Mouse (Mus musculus): ENCODE results near the gene Nav2. TPM values are rescaled to one million over a fixed set of nuclear protein-coding genes. Genes with fewer than 3 reads are reported as not detected.

The Nav2 gene
- total and polyA plus RNA-seq, 3 experiments = under 0.01 TPM; not detected in 2

DNA sequence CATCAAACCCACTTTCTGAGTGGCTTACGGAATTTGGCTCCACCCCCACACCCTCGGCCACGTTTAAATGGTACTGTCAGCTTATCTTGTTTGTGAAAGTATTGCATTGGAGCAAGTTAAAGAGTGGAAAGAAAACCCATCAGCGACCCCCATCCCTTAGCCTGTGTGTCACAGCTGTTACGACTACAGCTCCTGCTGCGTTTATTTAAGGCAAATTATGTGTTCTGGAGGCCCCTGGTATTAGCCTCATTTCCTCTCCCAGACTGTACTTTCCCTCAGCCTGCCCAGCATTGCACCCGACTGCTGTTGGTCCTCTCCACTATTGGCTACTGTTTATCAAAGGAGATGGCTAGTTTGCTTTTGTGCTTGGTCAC is 569.4 kb downstream of the Nav2 start:
- in situ Hi-C loops (cut with MboI; ENCODE audit: low pct_ligation_motif_present, low pct_unique_long_range_greater_than_20kb, low sequenced_read_pairs) = loop anchor here (10.0 kb wide), 2 partner anchors 127 to 277 kb away; partner anchors contain the start of gene Htatip2
- Histone ChIP-seq H3K9ac (ENCODE audit: insufficient read depth, low read depth) (no peak overlapping the region), H3K36me3 (replicated peaks in 1 of 2; ENCODE audit: control insufficient read depth in 1 of 2, insufficient read depth in 1 of 2, low read length in 1 of 2) (no peaks in the 10 kb centered on the region), H3K4me3 (replicated peaks in 1 of 3; ENCODE audit: low read depth in 2 of 3, low read length in 2 of 3, poor library complexity in 1 of 3) (no peak overlapping the region), H3K4me2 (ENCODE audit: insufficient read depth, low read depth, poor library complexity, severe bottlenecking) (no peak overlapping the region), H3K27ac (ENCODE audit: insufficient read depth, low read depth) (no peak overlapping the region), H3K27me3 (replicated peaks) (no peaks in the 10 kb centered on the region), H3K9me3 (replicated peaks; ENCODE audit: low read length) (no peaks in the 10 kb centered on the region), H3K79me2 (replicated peaks; ENCODE audit: control insufficient read depth, extremely low read depth, insufficient read depth, poor library complexity, severe bottlenecking) (no peaks in the 10 kb centered on the region), H3K4me1 (ENCODE audit: control insufficient read depth in 1 of 2, insufficient read depth in 2 of 2) (peaks cover 0 to 9% of the 10 kb centered on the region in 2 experiments; a peak in 2 of 4 replicates)
- no peak for DNase-seq (ENCODE audit: extremely low read depth)
- dilution Hi-C loops (cut with MboI; ENCODE audit: extremely low pct_ligation_motif_present, extremely low pct_unique_long_range_greater_than_20kb, low sequenced_read_pairs) = no loop called here
- TF ChIP-seq MAFK (IDR thresholded peaks at IDR 0.05; ENCODE audit: insufficient replicate concordance, low read length) = no peak
- TF ChIP-seq CHD1 (IDR thresholded peaks at IDR 0.05; ENCODE audit: low read depth, low read length) = no peak
- no peak for TF ChIP-seq ZMIZ1 (IDR thresholded peaks at IDR 0.05; ENCODE audit: low read depth, low read length)
- TF ChIP-seq USF1 (IDR thresholded peaks at IDR 0.05; ENCODE audit: low read depth, low read length) = no peak
- TF ChIP-seq ZKSCAN1 (IDR thresholded peaks at IDR 0.05; ENCODE audit: borderline replicate concordance, low read depth, low read length) = no peak
- TF ChIP-seq ZC3H11A (IDR thresholded peaks at IDR 0.05; ENCODE audit: low read depth, low read length) = no peak
- TF ChIP-seq MXI1 (IDR thresholded peaks at IDR 0.05; ENCODE audit: low read depth, low read length) = no peak
- TF ChIP-seq TBP (conservative IDR thresholded peaks at IDR 0.05; ENCODE audit: low read depth, low read length) = no peak
- TF ChIP-seq BHLHE40 (IDR thresholded peaks at IDR 0.05; ENCODE audit: low read depth, low read length) = no peak
- no peak for TF ChIP-seq TCF12 (IDR thresholded peaks at IDR 0.05; ENCODE audit: low read depth, low read length)
- no peak for TF ChIP-seq POLR2AphosphoS2 (IDR thresholded peaks at IDR 0.05; ENCODE audit: low read depth, low read length)
- TF ChIP-seq PAX5 (IDR thresholded peaks at IDR 0.05; ENCODE audit: low read length) = no peak

DNA sequence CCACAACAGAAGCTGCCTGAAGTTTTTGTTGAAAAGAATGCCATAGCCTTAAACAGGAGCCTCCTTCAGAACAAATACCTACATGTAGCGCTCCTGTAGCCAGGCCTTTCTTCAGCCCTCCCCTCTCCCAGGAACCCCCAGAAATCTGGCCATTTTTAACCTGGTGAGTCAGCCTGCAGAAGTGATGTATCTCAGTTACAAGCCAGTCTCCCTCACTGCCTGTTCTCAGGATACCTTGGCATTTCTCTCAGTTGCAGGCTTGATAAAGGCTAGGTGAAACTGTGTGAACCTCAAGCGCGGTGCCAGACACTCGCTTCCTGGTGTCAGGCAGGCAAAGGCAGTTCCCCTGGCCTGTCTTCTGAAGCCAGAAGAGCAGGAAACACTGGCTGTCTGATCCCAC is 570.4 kb downstream of the Nav2 start:
- H3K4me3 ChIP-seq (replicated peaks in 1 of 3; ENCODE audit: low read depth in 2 of 3, low read length in 2 of 3, poor library complexity in 1 of 3) = no peak overlapping the region
- no peaks in the 10 kb centered on the region for H3K79me2 ChIP-seq (replicated peaks; ENCODE audit: control insufficient read depth, extremely low read depth, insufficient read depth, poor library complexity, severe bottlenecking)
- dilution Hi-C loops (cut with MboI; ENCODE audit: extremely low pct_ligation_motif_present, extremely low pct_unique_long_range_greater_than_20kb, low sequenced_read_pairs) (no loop called here), in situ Hi-C loops (cut with MboI; ENCODE audit: low pct_ligation_motif_present, low pct_unique_long_range_greater_than_20kb, low sequenced_read_pairs) (loop anchor here (10.0 kb wide), 2 partner anchors 126 to 276 kb away; partner anchors contain the start of gene Htatip2)
- H3K27ac ChIP-seq (ENCODE audit: insufficient read depth, low read depth) = no peak overlapping the region
- H3K9me3 ChIP-seq (replicated peaks; ENCODE audit: low read length) = no peaks in the 10 kb centered on the region
- H3K9ac ChIP-seq (ENCODE audit: insufficient read depth, low read depth) = no peak overlapping the region
- no peak for DNase-seq (ENCODE audit: extremely low read depth)
- H3K4me2 ChIP-seq (ENCODE audit: insufficient read depth, low read depth, poor library complexity, severe bottlenecking) = no peak overlapping the region
- H3K27me3 ChIP-seq (replicated peaks) = no peaks in the 10 kb centered on the region
- TF ChIP-seq IRF4 (IDR thresholded peaks at IDR 0.05; ENCODE audit: low read depth, low read length) (no peak), ZC3H11A (IDR thresholded peaks at IDR 0.05; ENCODE audit: low read depth, low read length) (no peak)
- H3K36me3 ChIP-seq (replicated peaks in 1 of 2; ENCODE audit: control insufficient read depth in 1 of 2, insufficient read depth in 1 of 2, low read length in 1 of 2) = no peaks in the 10 kb centered on the region
- peaks cover 0 to 9% of the 10 kb centered on the region in 2 experiments; a peak in 2 of 4 replicates for H3K4me1 ChIP-seq (ENCODE audit: control insufficient read depth in 1 of 2, insufficient read depth in 2 of 2)

DNA sequence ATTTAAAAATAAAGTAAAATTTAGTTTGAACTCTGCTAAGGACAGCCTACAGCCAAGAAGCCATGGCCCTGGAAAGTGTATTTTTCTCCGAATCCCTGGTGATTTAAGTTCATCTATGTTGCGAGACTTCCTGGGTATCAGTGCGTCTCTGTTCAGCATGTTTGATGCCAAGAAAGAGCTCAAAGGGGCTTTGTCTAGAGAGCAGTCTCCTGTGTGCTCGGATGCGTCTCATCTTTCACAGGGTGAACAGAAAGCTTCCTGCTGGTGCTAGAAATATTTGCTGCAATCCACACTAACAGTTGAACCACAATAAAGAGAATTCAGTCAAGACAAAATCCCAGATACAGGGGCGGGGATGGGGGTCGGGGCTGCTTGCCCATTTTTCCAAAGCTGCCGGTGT is 572.4 kb downstream of the Nav2 start:
- in situ Hi-C loops (cut with MboI; ENCODE audit: low pct_ligation_motif_present, low pct_unique_long_range_greater_than_20kb, low sequenced_read_pairs) (no loop called here), dilution Hi-C loops (cut with MboI; ENCODE audit: extremely low pct_ligation_motif_present, extremely low pct_unique_long_range_greater_than_20kb, low sequenced_read_pairs) (no loop called here)
- Histone ChIP-seq H3K9me3 (replicated peaks; ENCODE audit: low read length) (no peaks in the 10 kb centered on the region), H3K27me3 (replicated peaks) (peaks cover 6% of the 10 kb centered on the region), H3K4me2 (ENCODE audit: insufficient read depth, low read depth, poor library complexity, severe bottlenecking) (no peak overlapping the region), H3K36me3 (replicated peaks in 1 of 2; ENCODE audit: control insufficient read depth in 1 of 2, insufficient read depth in 1 of 2, low read length in 1 of 2) (no peaks in the 10 kb centered on the region), H3K9ac (ENCODE audit: insufficient read depth, low read depth) (no peak overlapping the region), H3K27ac (ENCODE audit: insufficient read depth, low read depth) (no peak overlapping the region), H3K4me3 (replicated peaks in 1 of 3; ENCODE audit: low read depth in 2 of 3, low read length in 2 of 3, poor library complexity in 1 of 3) (no peak overlapping the region), H3K4me1 (ENCODE audit: control insufficient read depth in 1 of 2, insufficient read depth in 2 of 2) (peaks cover 0 to 9% of the 10 kb centered on the region in 2 experiments; a peak in 2 of 4 replicates), H3K79me2 (replicated peaks; ENCODE audit: control insufficient read depth, extremely low read depth, insufficient read depth, poor library complexity, severe bottlenecking) (no peaks in the 10 kb centered on the region)
- TF ChIP-seq SIN3A (IDR thresholded peaks at IDR 0.05; ENCODE audit: low read length) (no peak), RAD21 (IDR thresholded peaks at IDR 0.05; ENCODE audit: low read depth, low read length) (no peak), MYC (IDR thresholded peaks at IDR 0.05; ENCODE audit: low read depth, low read length) (no peak), ZMIZ1 (IDR thresholded peaks at IDR 0.05; ENCODE audit: low read depth, low read length) (no peak), TCF12 (IDR thresholded peaks at IDR 0.05; ENCODE audit: low read depth, low read length) (no peak), ETS1 (conservative IDR thresholded peaks at IDR 0.05; ENCODE audit: low read depth, low read length) (no peak), MAZ (IDR thresholded peaks at IDR 0.05; ENCODE audit: low read depth, low read length) (no peak), CTCF (conservative IDR thresholded peaks at IDR 0.05 in 1 of 2, IDR thresholded peaks at IDR 0.05 in 1 of 2; ENCODE audit: low read depth in 2 of 2, low read length in 2 of 2) (no peak), JUND (conservative IDR thresholded peaks at IDR 0.05; ENCODE audit: low read depth, low read length) (no peak), SMC3 (IDR thresholded peaks at IDR 0.05; ENCODE audit: low read depth, low read length) (no peak), EP300 (IDR thresholded peaks at IDR 0.05; ENCODE audit: low read length) (no peak), ELF1 (IDR thresholded peaks at IDR 0.05; ENCODE audit: low read depth, low read length) (no peak), MAFK (IDR thresholded peaks at IDR 0.05; ENCODE audit: insufficient replicate concordance, low read length) (no peak), MEF2A (IDR thresholded peaks at IDR 0.05; ENCODE audit: borderline replicate concordance, low read depth, low read length) (no peak)
- DNase-seq (ENCODE audit: extremely low read depth) = no peak
